Mouse (Mus musculus): ENCODE results near the gene Klf16.

GRCm38 (mm10) chr10:80625764-80626163 is 48.6 kb upstream of the Klf16 start:
- TF ChIP-seq POLR2A (IDR thresholded peaks at IDR 0.05; ENCODE audit: extremely low read depth, insufficient read depth, low read length): no peak
- no peak for TF ChIP-seq CTCF (IDR thresholded peaks at IDR 0.05; ENCODE audit: low read depth, low read length)

All from liver, adult 2 months (tissue).